Mouse (Mus musculus): ENCODE measurements around the gene Stk33. TPM values are rescaled to one million over a fixed set of nuclear protein-coding genes. Genes with fewer than 3 reads are reported as not detected.

Stk33 gene
- total and polyA plus RNA-seq, 3 experiments = not detected

- H3K9me3 ChIP-seq (replicated peaks; ENCODE audit: insufficient read depth, low read length) = no peaks in the 10 kb centered on the region
- no peaks in the 10 kb centered on the region for H3K79me2 ChIP-seq (ENCODE audit: control insufficient read depth, insufficient read depth, low read length, poor library complexity)
Observed at GRCm38 (mm10) chr7:109326813-109327212, 112.1 kb downstream of the Stk33 start.

DNA sequence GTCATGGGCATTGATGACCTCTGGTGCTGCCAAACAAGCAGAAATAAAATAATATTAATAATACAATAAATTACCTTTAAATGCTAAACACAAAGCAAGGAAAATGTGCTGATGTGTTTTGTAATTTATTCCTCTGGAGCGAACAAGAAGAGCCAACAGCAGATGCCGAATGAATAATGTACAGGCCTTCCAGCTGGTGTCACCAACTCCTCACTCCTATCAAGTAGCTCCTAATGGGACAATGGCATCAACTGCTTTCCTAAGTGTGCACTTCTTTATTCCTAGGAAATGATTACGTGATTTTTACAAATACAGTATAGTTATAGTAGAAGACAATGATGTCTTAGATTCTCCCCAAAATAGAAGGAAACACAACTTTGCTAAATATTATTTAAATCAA, 113.2 kb downstream of the Stk33 start:
- Histone ChIP-seq H3K36me3 (ENCODE audit: control insufficient read depth in 1 of 2, insufficient read depth in 2 of 2, low read length in 2 of 2) (no peaks in the 10 kb centered on the region), H3K4me1 (ENCODE audit: control insufficient read depth in 1 of 2, insufficient read depth in 2 of 2, low read length in 2 of 2) (no peaks in the 10 kb centered on the region), H3K79me2 (ENCODE audit: control insufficient read depth, insufficient read depth, low read length, poor library complexity) (no peaks in the 10 kb centered on the region), H3K4me3 (ENCODE audit: control insufficient read depth in 1 of 2, insufficient read depth in 1 of 2, low read depth in 2 of 2, low read length in 2 of 2) (no peak overlapping the region), H3K9ac (ENCODE audit: control insufficient read depth, low read depth, low read length, poor library complexity, severe bottlenecking) (no peak overlapping the region), H3K27ac (ENCODE audit: control insufficient read depth, low read depth, low read length) (no peak overlapping the region), H3K27me3 (ENCODE audit: control insufficient read depth in 1 of 2, insufficient read depth in 2 of 2, low read length in 2 of 2) (no peaks in the 10 kb centered on the region), H3K9me3 (replicated peaks; ENCODE audit: insufficient read depth, low read length) (no peaks in the 10 kb centered on the region)
- no peak for TF ChIP-seq MXI1 (IDR thresholded peaks at IDR 0.05; ENCODE audit: low read depth, low read length)
- TF ChIP-seq ELF1 (IDR thresholded peaks at IDR 0.05; ENCODE audit: low read depth, low read length) = no peak
- no peak for TF ChIP-seq POLR2AphosphoS5 (IDR thresholded peaks at IDR 0.05; ENCODE audit: borderline replicate concordance, low read depth, low read length)
- no peak for TF ChIP-seq USF1 (IDR thresholded peaks at IDR 0.05; ENCODE audit: low read depth, low read length)
- TF ChIP-seq CHD2 (IDR thresholded peaks at IDR 0.05; ENCODE audit: low read length) = no peak
- TF ChIP-seq MEF2A (IDR thresholded peaks at IDR 0.05; ENCODE audit: extremely low read depth, insufficient replicate concordance, low read depth, low read length, poor library complexity, severe bottlenecking) = no peak
- TF ChIP-seq MYC (IDR thresholded peaks at IDR 0.05; ENCODE audit: low read depth, low read length) = no peak
- no peak for TF ChIP-seq MAZ (IDR thresholded peaks at IDR 0.05; ENCODE audit: low read depth, low read length)
- DNase-seq (ENCODE audit: low read depth, low spot score) = no peak

More at GRCm38 (mm10) chr7:109326813-109327212, 112.1 kb downstream of the Stk33 start:
- H3K4me1 ChIP-seq (ENCODE audit: control insufficient read depth in 1 of 2, insufficient read depth in 2 of 2, low read length in 2 of 2) = no peaks in the 10 kb centered on the region
- no peaks in the 10 kb centered on the region for H3K36me3 ChIP-seq (ENCODE audit: control insufficient read depth in 1 of 2, insufficient read depth in 2 of 2, low read length in 2 of 2)
- H3K27me3 ChIP-seq (ENCODE audit: control insufficient read depth in 1 of 2, insufficient read depth in 2 of 2, low read length in 2 of 2) = no peaks in the 10 kb centered on the region
- no peak for TF ChIP-seq MYC (IDR thresholded peaks at IDR 0.05; ENCODE audit: low read depth, low read length)
- TF ChIP-seq MAZ (IDR thresholded peaks at IDR 0.05; ENCODE audit: low read depth, low read length) = no peak
- no peak for TF ChIP-seq BHLHE40 (IDR thresholded peaks at IDR 0.05; ENCODE audit: borderline replicate concordance, low read depth, low read length)
- no peak for TF ChIP-seq CTCF (IDR thresholded peaks at IDR 0.05 in 2 of 3, conservative IDR thresholded peaks at IDR 0.05 in 1 of 3; ENCODE audit: control insufficient read depth in 1 of 3, insufficient read depth in 1 of 3, low read depth in 2 of 3, low read length in 3 of 3, poor library complexity in 1 of 3, severe bottlenecking in 1 of 3)
- no peak for TF ChIP-seq E2F4 (IDR thresholded peaks at IDR 0.05; ENCODE audit: borderline replicate concordance, low read depth, low read length)
- TF ChIP-seq ZMIZ1 (IDR thresholded peaks at IDR 0.05; ENCODE audit: low read depth, low read length) = no peak
- TF ChIP-seq ZKSCAN1 (IDR thresholded peaks at IDR 0.05; ENCODE audit: low read depth, low read length) = no peak
- TF ChIP-seq POLR2A (IDR thresholded peaks at IDR 0.05; ENCODE audit: control insufficient read depth in 1 of 2, insufficient read depth in 1 of 2, low read depth in 1 of 2, low read length in 2 of 2, poor library complexity in 1 of 2) = no peak
- no peak for TF ChIP-seq MAFK (IDR thresholded peaks at IDR 0.05; ENCODE audit: borderline replicate concordance, low read depth, low read length)
- TF ChIP-seq UBTF (IDR thresholded peaks at IDR 0.05; ENCODE audit: borderline replicate concordance, insufficient read depth, low read depth, low read length) = no peak
- TF ChIP-seq KAT2A (conservative IDR thresholded peaks at IDR 0.05; ENCODE audit: low read depth, low read length) = no peak
- TF ChIP-seq TAL1 (IDR thresholded peaks at IDR 0.05; ENCODE audit: low read length) = no peak
- no peak for TF ChIP-seq NELFE (IDR thresholded peaks at IDR 0.05; ENCODE audit: low read depth, low read length)
- DNase-seq (ENCODE audit: low read depth, low spot score) = no peak
- no peak overlapping the region for H3K4me3 ChIP-seq (ENCODE audit: control insufficient read depth in 1 of 2, insufficient read depth in 1 of 2, low read depth in 2 of 2, low read length in 2 of 2)
- no peak overlapping the region for H3K27ac ChIP-seq (ENCODE audit: control insufficient read depth, low read depth, low read length)
- H3K9ac ChIP-seq (ENCODE audit: control insufficient read depth, low read depth, low read length, poor library complexity, severe bottlenecking) = no peak overlapping the region

All from MEL (cell line).